Mouse (Mus musculus) kidney, adult 2 months (tissue): ENCODE data around the gene Fbxo4.

Experiments used
- CTCF ChIP-seq: fragments of 200-500 bp; conservative IDR thresholded peaks from 2 replicates; pipeline ENCODE4 v1.5.1; 2011; ENCODE audit warnings: low read depth, mild to moderate bottlenecking, control low read depth, low read length, moderate library complexity, mixed read lengths; ENCODE audit not compliant: insufficient read depth, insufficient read length
- POLR2A ChIP-seq: fragments of 200-500 bp; IDR thresholded peaks from one replicate; pipeline ENCODE4 v1.6.1; 2011; ENCODE audit warnings: low read depth, low read length, control low read depth

- TF ChIP-seq CTCF: no peak
- no peak for TF ChIP-seq POLR2A
These were observed 49.6 kb upstream of the Fbxo4 start for GRCm38 (mm10) chr15:4028960-4029359.
